In genomic region chr7:28358431-28358830, GRCm38 (mm10) we compare ENCODE assay signal across 9 mouse cellular contexts. TPM values are rescaled to one million over a fixed set of nuclear protein-coding genes. Genes with fewer than 3 reads are reported as not detected.
A peak's percentile ranks its signal among the peaks of the same experiment; 100 is the strongest.
DNase-seq lines count a peak whose midpoint lies in the region; ATAC-seq and TF ChIP-seq lines count a peak whose summit lies in the region.
"Had no signal": no experiment of that assay in that cellular context is flagged by ENCODE, and none has a peak within 500 bp of the region (broad histone marks: within the 10 kb centered on the region; RNA-seq: fewer than 3 reads in every experiment).

No protein-coding gene starts in this region.

- H3K9ac ChIP-seq in forebrain, embryonic 13.5 days = 0 out of 2 replicates have a peak overlapping the region, but pooled peaks have one; percentile 18
- no peak overlapping the region for H3K9ac ChIP-seq in forebrain, embryonic 15.5 days (replicated peaks)
- 0 out of 2 replicates have a peak overlapping the region, but pooled peaks have one; percentile 2 for H3K9ac ChIP-seq in kidney, postnatal 0 days (ENCODE audit: low read depth, low read length)
- no peak overlapping the region for H3K9ac ChIP-seq in limb, embryonic 15.5 days
- H3K9ac ChIP-seq: liver, embryonic 14.5 days had no signal

- H3K27ac ChIP-seq in forebrain, embryonic 13.5 days = peak overlapping the region; percentile 35
- no peak overlapping the region; the same call in 1 of the 2 replicates for H3K27ac ChIP-seq in forebrain, embryonic 15.5 days (replicated peaks)
- H3K27ac ChIP-seq in kidney, postnatal 0 days = peak overlapping the region; percentile 85
- H3K27ac ChIP-seq in limb, embryonic 15.5 days = peak overlapping the region; percentile 80
- peak overlapping the region; percentile 69 for H3K27ac ChIP-seq in small intestine, adult 2 months (ENCODE audit: insufficient read depth, low read depth, low read length)
- H3K27ac ChIP-seq: liver, embryonic 14.5 days had no signal

- H3K9me3 ChIP-seq in forebrain, embryonic 13.5 days (replicated peaks) = no peaks in the 10 kb centered on the region
- no peaks in the 10 kb centered on the region for H3K9me3 ChIP-seq in forebrain, embryonic 15.5 days
- no peaks in the 10 kb centered on the region for H3K9me3 ChIP-seq in kidney, postnatal 0 days (replicated peaks; ENCODE audit: low read length)
- H3K9me3 ChIP-seq in limb, embryonic 15.5 days = no peaks in the 10 kb centered on the region

- H3K27me3 ChIP-seq in forebrain, embryonic 13.5 days = no peaks in the 10 kb centered on the region
- no peaks in the 10 kb centered on the region for H3K27me3 ChIP-seq in forebrain, embryonic 15.5 days
- no peaks in the 10 kb centered on the region for H3K27me3 ChIP-seq in kidney, postnatal 0 days (ENCODE audit: insufficient read depth, low read length)
- no peaks in the 10 kb centered on the region for H3K27me3 ChIP-seq in limb, embryonic 15.5 days
- H3K27me3 ChIP-seq in small intestine, adult 2 months (ENCODE audit: control insufficient read depth, insufficient read depth, low read length) = no peaks in the 10 kb centered on the region

- H3K4me2 ChIP-seq in forebrain, embryonic 13.5 days = 0 out of 2 replicates have a peak overlapping the region, but pooled peaks have one; percentile 12
- no peak overlapping the region for H3K4me2 ChIP-seq in forebrain, embryonic 15.5 days (replicated peaks)
- no peak overlapping the region for H3K4me2 ChIP-seq in kidney, postnatal 0 days (ENCODE audit: low read length)
- no peak overlapping the region for H3K4me2 ChIP-seq in limb, embryonic 15.5 days

- no peak for TF ChIP-seq CTCF in kidney, postnatal 0 days (IDR thresholded peaks at IDR 0.05; ENCODE audit: low read depth)
- no peak for TF ChIP-seq CTCF in small intestine, adult 2 months (IDR thresholded peaks at IDR 0.05; ENCODE audit: extremely low read depth, insufficient read length, insufficient replicate concordance, low read depth, low read length)

- no peak for TF ChIP-seq POLR2A in small intestine, adult 2 months (IDR thresholded peaks at IDR 0.05; ENCODE audit: low read depth, low read length)

- H3K4me3 ChIP-seq in forebrain, embryonic 13.5 days = 0 out of 2 replicates have a peak overlapping the region, but pooled peaks have one; percentile 7
- H3K4me3 ChIP-seq in forebrain, embryonic 15.5 days = no peak overlapping the region
- H3K4me3 ChIP-seq in kidney, postnatal 0 days (replicated peaks; ENCODE audit: low read depth, low read length) = no peak overlapping the region
- H3K4me3 ChIP-seq in limb, embryonic 15.5 days = no peak overlapping the region
- H3K4me3 ChIP-seq in small intestine, adult 2 months (ENCODE audit: low read depth, low read length) = no peak overlapping the region

- 37% methylated on average over 7 of the region's 7 CpGs for WGBS in forebrain, embryonic 13.5 days
- 45% methylated on average over 7 of the region's 7 CpGs for WGBS in forebrain, embryonic 15.5 days
- WGBS in kidney, postnatal 0 days = 59% methylated on average over 7 of the region's 7 CpGs
- 48% methylated on average over 7 of the region's 7 CpGs for WGBS in limb, embryonic 15.5 days
- WGBS in small intestine, adult 2 months = 20% methylated on average over 7 of the region's 7 CpGs

- H3K36me3 ChIP-seq in forebrain, embryonic 13.5 days (ENCODE audit: poor library complexity, severe bottlenecking) = peaks cover 64% of the 10 kb centered on the region
- peaks cover 53% of the 10 kb centered on the region for H3K36me3 ChIP-seq in forebrain, embryonic 15.5 days
- H3K36me3 ChIP-seq in kidney, postnatal 0 days (ENCODE audit: insufficient read depth, low read length) = peaks cover 50% of the 10 kb centered on the region
- H3K36me3 ChIP-seq in limb, embryonic 15.5 days = peaks cover 62% of the 10 kb centered on the region
- peaks cover 13% of the 10 kb centered on the region for H3K36me3 ChIP-seq in small intestine, adult 2 months (ENCODE audit: control insufficient read depth, insufficient read depth, low read length)

- DNase-seq in kidney, postnatal 0 days (ENCODE audit: low spot score) = no peak
- no peak for DNase-seq in kidney, adult 9 months
- DNase-seq in layer of hippocampus, adult 9-10 months (ENCODE audit: low spot score) = no peak
- DNase-seq in urinary bladder, postnatal 14 days (ENCODE audit: low spot score) = no peak

- peaks cover 19% of the 10 kb centered on the region for H3K4me1 ChIP-seq in forebrain, embryonic 13.5 days
- peaks cover 4% of the 10 kb centered on the region; the same call in 1 of the 2 replicates for H3K4me1 ChIP-seq in forebrain, embryonic 15.5 days
- H3K4me1 ChIP-seq in kidney, postnatal 0 days (replicated peaks; ENCODE audit: insufficient read depth, low read length) = 0 out of 2 replicates have a peak, but pooled peaks cover 8% of the 10 kb centered on the region
- peaks cover 29% of the 10 kb centered on the region for H3K4me1 ChIP-seq in limb, embryonic 15.5 days
- H3K4me1 ChIP-seq in small intestine, adult 2 months (ENCODE audit: control insufficient read depth, insufficient read depth, insufficient read length, low read length) = peaks cover 22% of the 10 kb centered on the region

- ATAC-seq in forebrain, embryonic 13.5 days = no peak
- no peak for ATAC-seq in forebrain, embryonic 15.5 days (replicated peaks)
- ATAC-seq in kidney, postnatal 0 days (replicated peaks; ENCODE audit: low FRiP score, low read depth) = no peak
- ATAC-seq in limb, embryonic 15.5 days (ENCODE audit: insufficient number of reproducible peaks, low FRiP score, low TSS enrichment, low read depth) = no peak

RNA-seq across cellular contexts. Expression of gene Rps16, which starts 8.0 kb away (rescaled TPM):
- polyA plus RNA-seq in forebrain, embryonic 13.5 days (2015; fragmentation: Nextera tagmentation; extraction: Ambion mirVana) = 644 and 704 TPM in 2 replicates
- polyA plus RNA-seq in forebrain, embryonic 15.5 days (2015; fragmentation: Nextera tagmentation; extraction: Ambion mirVana) = 514 and 544 TPM in 2 replicates
- polyA plus RNA-seq in kidney, postnatal 0 days (2015; fragmentation: Nextera tagmentation; extraction: Ambion mirVana) = 1,088 and 1,198 TPM in 2 replicates
- 822 and 1,022 TPM in 2 replicates for polyA plus RNA-seq in limb, embryonic 15.5 days (2015; fragmentation: Nextera tagmentation; extraction: Ambion mirVana)
- polyA plus RNA-seq in small intestine, adult 2 months (2012; rRNA removed) = 877 and 996 TPM in 2 replicates

RNA-seq across cellular contexts. Expression of gene Plekhg2, which starts 14.0 kb away (rescaled TPM):
- polyA plus RNA-seq in forebrain, embryonic 13.5 days (2015; fragmentation: Nextera tagmentation; extraction: Ambion mirVana) = 43.1 and 50.0 TPM in 2 replicates
- polyA plus RNA-seq in forebrain, embryonic 15.5 days (2015; fragmentation: Nextera tagmentation; extraction: Ambion mirVana) = 42.8 and 47.8 TPM in 2 replicates
- polyA plus RNA-seq in kidney, postnatal 0 days (2015; fragmentation: Nextera tagmentation; extraction: Ambion mirVana) = 29.9 and 33.3 TPM in 2 replicates
- polyA plus RNA-seq in limb, embryonic 15.5 days (2015; fragmentation: Nextera tagmentation; extraction: Ambion mirVana) = 54.4 and 54.8 TPM in 2 replicates
- 22.9 and 58.2 TPM in 2 replicates for polyA plus RNA-seq in small intestine, adult 2 months (2012; rRNA removed)

RNA-seq across cellular contexts. Expression of gene Supt5, which starts 19.9 kb away (rescaled TPM):
- polyA plus RNA-seq in forebrain, embryonic 13.5 days (2015; fragmentation: Nextera tagmentation; extraction: Ambion mirVana) = 93.4 and 102 TPM in 2 replicates
- polyA plus RNA-seq in forebrain, embryonic 15.5 days (2015; fragmentation: Nextera tagmentation; extraction: Ambion mirVana) = 104 and 107 TPM in 2 replicates
- 53.4 and 59.8 TPM in 2 replicates for polyA plus RNA-seq in kidney, postnatal 0 days (2015; fragmentation: Nextera tagmentation; extraction: Ambion mirVana)
- polyA plus RNA-seq in limb, embryonic 15.5 days (2015; fragmentation: Nextera tagmentation; extraction: Ambion mirVana) = 95.3 and 98.0 TPM in 2 replicates
- polyA plus RNA-seq in small intestine, adult 2 months (2012; rRNA removed) = 58.8 and 104 TPM in 2 replicates

RNA-seq across cellular contexts. Expression of gene Zfp36, which starts 21.6 kb away (rescaled TPM):
- polyA plus RNA-seq in forebrain, embryonic 13.5 days (2015; fragmentation: Nextera tagmentation; extraction: Ambion mirVana) = 4.5 and 4.8 TPM in 2 replicates
- polyA plus RNA-seq in forebrain, embryonic 15.5 days (2015; fragmentation: Nextera tagmentation; extraction: Ambion mirVana) = 5.6 and 5.7 TPM in 2 replicates
- 18.6 and 19.6 TPM in 2 replicates for polyA plus RNA-seq in kidney, postnatal 0 days (2015; fragmentation: Nextera tagmentation; extraction: Ambion mirVana)
- 22.8 and 26.0 TPM in 2 replicates for polyA plus RNA-seq in limb, embryonic 15.5 days (2015; fragmentation: Nextera tagmentation; extraction: Ambion mirVana)
- polyA plus RNA-seq in small intestine, adult 2 months (2012; rRNA removed) = 85.4 and 196 TPM in 2 replicates

RNA-seq across cellular contexts. Expression of gene Med29, which starts 34.1 kb away (rescaled TPM):
- 49.3 and 51.5 TPM in 2 replicates for polyA plus RNA-seq in forebrain, embryonic 13.5 days (2015; fragmentation: Nextera tagmentation; extraction: Ambion mirVana)
- polyA plus RNA-seq in forebrain, embryonic 15.5 days (2015; fragmentation: Nextera tagmentation; extraction: Ambion mirVana) = 44.6 and 46.9 TPM in 2 replicates
- 44.6 and 47.8 TPM in 2 replicates for polyA plus RNA-seq in kidney, postnatal 0 days (2015; fragmentation: Nextera tagmentation; extraction: Ambion mirVana)
- polyA plus RNA-seq in limb, embryonic 15.5 days (2015; fragmentation: Nextera tagmentation; extraction: Ambion mirVana) = 44.8 and 45.1 TPM in 2 replicates
- 36.5 and 58.0 TPM in 2 replicates for polyA plus RNA-seq in small intestine, adult 2 months (2012; rRNA removed)

Comparison
In these comparisons a context has a peak if more than half of its experiments do, and no peak if none do; other contexts are left out.
1. H3K9ac ChIP-seq: peak in forebrain, embryonic 13.5 days (single experiment) and kidney, postnatal 0 days (single experiment); none in forebrain, embryonic 15.5 days (single experiment) and limb, embryonic 15.5 days (single experiment).